Mouse (Mus musculus) intestine, embryonic 16.5 days (tissue): ENCODE measurements around the gene Slc29a1. TPM values are rescaled to one million over a fixed set of nuclear protein-coding genes. Genes with fewer than 3 reads are reported as not detected.

Experiments used
- ATAC-seq: fragments of 200-750 bp; cut with Nextera tagmentation; 2 replicates; pipeline ENCODE4 v1.8.0; 2017; ENCODE audit warnings: moderate TSS enrichment, moderate library complexity
- H3K27ac ChIP-seq: fragments of 300-500 bp; sonication (generic); 2 replicates; pipeline ENCODE4 v1.5.1; 2014; ENCODE audit warnings: mild to moderate bottlenecking, low read length
- H3K27me3 ChIP-seq: fragments of 300-500 bp; sonication (generic); replicated peaks from 2 replicates; pipeline ENCODE4 v1.6.1; 2014; ENCODE audit warnings: low read length, control low read depth, mixed read lengths; ENCODE audit not compliant: control insufficient read depth, insufficient read depth
- H3K36me3 ChIP-seq: fragments of 300-500 bp; sonication (generic); 2 replicates; pipeline ENCODE4 v1.6.1; 2014; ENCODE audit warnings: low read length, control low read depth; ENCODE audit not compliant: control insufficient read depth, insufficient read depth
- H3K4me1 ChIP-seq: fragments of 300-500 bp; sonication (generic); 2 replicates; pipeline ENCODE4 v1.6.1; 2014; ENCODE audit warnings: low read length, control low read depth, mixed read lengths; ENCODE audit not compliant: control insufficient read depth, insufficient read depth
- H3K4me2 ChIP-seq: fragments of 300-500 bp; sonication (generic); 2 replicates; pipeline ENCODE4 v1.6.1; 2014; ENCODE audit warnings: low read depth, low read length, control low read depth
- H3K4me3 ChIP-seq: fragments of 300-500 bp; sonication (generic); 2 replicates; pipeline ENCODE4 v1.5.1; 2014; ENCODE audit warnings: mild to moderate bottlenecking, low read length
- H3K9ac ChIP-seq: fragments of 300-500 bp; sonication (generic); 2 replicates; pipeline ENCODE4 v1.6.1; 2014; ENCODE audit warnings: low read depth, low read length
- H3K9me3 ChIP-seq: fragments of 300-500 bp; sonication (generic); 2 replicates; pipeline ENCODE4 v1.6.1; 2016; ENCODE audit warnings: low read length, control low read depth; ENCODE audit not compliant: control insufficient read depth
- WGBS: fragments of 180-500 bp; shearing (Covaris S2); extraction: QIAGEN DNeasy Blood & Tissue Kit; methylation state at CpG from one replicate; pipeline ENCODE4 v1.1.7; 2014; 5-methylcytosine and 5-hydroxymethylcytosine counted together
- polyA plus RNA-seq: library from polyadenylated mRNA; unstranded; fragments of >200 nt; fragmentation: Nextera tagmentation; extraction: Ambion mirVana; gene quantifications from 2 replicates; pipeline ENCODE4 v1.2.1, GENCODE M21; 2015

Slc29a1 gene
- polyA plus RNA-seq, 1 experiment from 2014 or later = 83.1 TPM

DNA sequence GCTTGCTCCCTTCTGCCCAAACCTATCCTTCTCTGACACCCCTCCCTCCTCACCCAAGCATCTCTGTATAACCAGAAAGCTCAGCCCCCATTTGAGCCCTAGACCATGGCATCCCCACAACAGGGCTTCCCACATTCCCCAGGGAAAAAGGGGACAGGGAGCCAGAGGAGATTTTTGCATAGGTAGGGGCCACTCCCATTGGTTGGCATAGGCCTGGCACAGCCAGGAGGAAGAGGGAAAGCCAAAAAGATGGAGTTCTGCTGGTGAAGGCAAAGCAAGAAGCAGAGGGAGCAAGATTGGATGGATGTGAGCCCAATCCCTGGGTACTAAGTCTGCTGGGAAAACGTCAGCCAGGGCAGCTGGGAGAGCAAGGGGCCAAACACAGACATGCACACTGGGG, 56.3 kb downstream of the Slc29a1 start:
- Histone ChIP-seq H3K27me3 (peaks cover 79% of the 10 kb centered on the region), H3K36me3 (no peaks in the 10 kb centered on the region), H3K4me1 (peaks cover 16% of the 10 kb centered on the region; the same call in 1 of the 2 replicates), H3K4me2 (no peak overlapping the region), H3K27ac (no peak overlapping the region), H3K4me3 (no peak overlapping the region), H3K9ac (no peak overlapping the region), H3K9me3 (no peaks in the 10 kb centered on the region)
- 60% methylated on average over 1 of the region's 1 CpGs for WGBS
- no peak for ATAC-seq

DNA sequence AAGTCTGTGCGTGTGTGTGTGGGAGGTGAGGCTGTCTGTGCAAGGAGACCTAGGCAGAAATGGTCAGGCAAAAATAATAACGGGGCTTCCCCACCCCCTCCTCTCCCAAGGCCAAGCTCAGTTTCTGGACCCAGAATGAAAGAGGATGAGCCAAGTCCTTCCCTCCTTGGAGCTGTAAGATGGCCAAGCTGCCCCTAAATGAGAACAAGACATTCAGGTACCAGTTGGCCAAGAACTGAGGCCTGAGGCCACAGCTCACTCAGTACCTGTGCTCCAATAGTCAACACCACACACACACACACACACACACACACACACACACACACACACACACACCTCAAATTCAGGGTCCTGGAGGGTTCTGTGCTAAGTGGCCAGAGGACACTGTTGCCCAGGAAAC, 56.7 kb downstream of the Slc29a1 start:
- WGBS = 73% methylated on average over 2 of the region's 2 CpGs
- H3K4me3 ChIP-seq = no peak overlapping the region
- no peaks in the 10 kb centered on the region for H3K36me3 ChIP-seq
- no peaks in the 10 kb centered on the region for H3K9me3 ChIP-seq
- H3K27me3 ChIP-seq = peaks cover 75% of the 10 kb centered on the region
- no peak overlapping the region for H3K4me2 ChIP-seq
- peaks cover 16% of the 10 kb centered on the region; the same call in 1 of the 2 replicates for H3K4me1 ChIP-seq
- no peak overlapping the region for H3K27ac ChIP-seq
- H3K9ac ChIP-seq = no peak overlapping the region
- no peak for ATAC-seq

DNA sequence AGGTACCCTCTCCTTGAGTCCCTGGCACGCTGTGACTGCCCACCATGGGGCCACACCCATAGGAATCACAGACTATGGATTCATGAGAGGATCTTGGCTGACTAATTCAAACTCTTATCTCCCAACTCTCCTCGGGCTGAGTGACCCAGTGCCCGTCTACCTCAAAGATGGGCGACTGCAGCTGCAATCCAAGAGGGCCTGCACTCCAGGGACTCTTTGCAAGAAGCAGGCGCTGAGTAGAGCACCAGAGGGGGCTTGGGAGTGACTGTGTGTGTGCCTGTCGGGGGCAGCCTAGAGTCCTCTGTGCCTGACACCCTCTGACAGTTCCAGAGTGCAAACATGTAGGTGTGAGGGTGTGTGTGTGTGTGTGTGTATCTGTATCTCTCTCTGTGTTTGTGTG, 57.3 kb downstream of the Slc29a1 start:
- WGBS = 24% methylated on average over 6 of the region's 6 CpGs

DNA sequence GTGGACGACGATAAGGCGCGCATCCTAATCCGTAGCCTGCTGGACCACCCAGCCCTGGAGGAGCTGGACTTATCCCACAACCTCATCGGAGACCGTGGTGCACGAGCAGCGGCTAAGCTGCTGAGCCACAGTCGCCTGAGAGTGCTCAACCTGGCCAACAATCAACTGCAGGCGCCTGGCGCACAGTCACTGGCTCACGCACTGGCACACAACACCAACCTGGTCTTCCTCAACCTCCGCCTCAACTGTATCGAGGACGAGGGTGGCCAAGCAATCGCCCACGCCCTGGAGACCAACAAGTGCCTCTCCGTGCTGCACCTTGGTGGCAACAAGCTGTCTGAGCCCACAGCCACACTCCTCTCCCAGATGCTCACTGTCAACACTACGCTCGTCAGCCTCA, 59.7 kb downstream of the Slc29a1 start:
- no peak overlapping the region for H3K9ac ChIP-seq
- H3K4me2 ChIP-seq = no peak overlapping the region
- 73% methylated on average over 21 of the region's 21 CpGs for WGBS
- no peak overlapping the region for H3K27ac ChIP-seq
- H3K4me1 ChIP-seq = peaks cover 6% of the 10 kb centered on the region; the same call in 1 of the 2 replicates
- no peaks in the 10 kb centered on the region for H3K36me3 ChIP-seq
- no peak overlapping the region for H3K4me3 ChIP-seq
- H3K27me3 ChIP-seq = peaks cover 62% of the 10 kb centered on the region
- ATAC-seq = no peak
- H3K9me3 ChIP-seq = no peaks in the 10 kb centered on the region

More for the DNA sequence above, 57.3 kb downstream of the Slc29a1 start:
- no peak overlapping the region for H3K9ac ChIP-seq
- no peak overlapping the region for H3K27ac ChIP-seq
- H3K36me3 ChIP-seq = no peaks in the 10 kb centered on the region
- H3K27me3 ChIP-seq = peaks cover 72% of the 10 kb centered on the region
- no peaks in the 10 kb centered on the region for H3K9me3 ChIP-seq
- H3K4me2 ChIP-seq = no peak overlapping the region
- no peak for ATAC-seq
- peaks cover 16% of the 10 kb centered on the region; the same call in 1 of the 2 replicates for H3K4me1 ChIP-seq
- H3K4me3 ChIP-seq = no peak overlapping the region

DNA sequence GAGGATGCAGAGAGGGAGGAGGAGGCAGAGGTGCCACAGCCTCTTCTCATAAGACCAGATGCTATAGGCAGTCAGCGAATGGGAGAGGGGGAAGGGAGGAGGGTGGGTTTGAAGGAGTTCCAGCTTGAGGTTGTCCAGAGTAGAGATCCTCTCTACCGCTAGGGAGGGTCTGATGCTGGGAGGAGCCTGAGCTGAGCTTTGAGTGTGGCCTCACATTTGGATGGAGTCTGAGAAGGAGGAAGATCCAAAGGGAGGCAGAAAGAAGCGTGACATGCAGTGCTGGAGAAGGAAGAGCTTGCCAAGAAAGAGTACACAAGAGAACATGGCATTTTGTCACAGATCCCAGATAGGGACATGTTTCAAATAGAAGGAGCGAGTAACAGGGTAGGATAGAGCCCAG, 61.0 kb downstream of the Slc29a1 start:
- no peaks in the 10 kb centered on the region for H3K36me3 ChIP-seq
- ATAC-seq = no peak
- H3K27me3 ChIP-seq = peaks cover 54% of the 10 kb centered on the region
- 61% methylated on average over 4 of the region's 4 CpGs for WGBS
- H3K9ac ChIP-seq = no peak overlapping the region
- no peak overlapping the region for H3K4me3 ChIP-seq
- no peaks in the 10 kb centered on the region for H3K9me3 ChIP-seq
- no peaks in the 10 kb centered on the region for H3K4me1 ChIP-seq
- no peak overlapping the region for H3K27ac ChIP-seq
- H3K4me2 ChIP-seq = no peak overlapping the region

DNA sequence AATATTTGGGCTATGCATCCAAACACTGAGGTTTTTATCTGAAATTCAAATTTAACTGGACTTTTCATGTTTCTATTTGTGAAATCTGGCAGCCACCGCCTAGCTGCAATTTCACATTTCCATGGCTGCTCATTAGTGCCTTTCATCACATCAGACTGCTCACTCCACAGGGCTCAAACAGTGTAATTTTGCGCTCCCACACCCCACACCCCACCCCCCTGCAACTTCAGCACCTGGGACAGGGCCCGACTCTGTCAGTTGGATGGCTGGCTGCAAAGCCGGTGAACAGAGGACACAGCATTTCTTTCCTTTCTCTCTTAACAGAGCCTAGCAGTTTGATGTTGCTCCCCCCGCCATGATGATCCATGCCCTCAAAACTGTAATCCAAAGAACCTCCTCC, 63.1 kb downstream of the Slc29a1 start:
- WGBS = 16% methylated on average over 5 of the region's 5 CpGs
- Histone ChIP-seq H3K4me2 (no peak overlapping the region), H3K4me1 (no peaks in the 10 kb centered on the region), H3K4me3 (no peak overlapping the region), H3K9ac (no peak overlapping the region), H3K9me3 (no peaks in the 10 kb centered on the region), H3K27me3 (peaks cover 51% of the 10 kb centered on the region), H3K27ac (no peak overlapping the region), H3K36me3 (no peaks in the 10 kb centered on the region)
- no peak for ATAC-seq

Other genes starting within 250 kb of the Slc29a1 start
- gene Cdc5l, start 165.9 kb downstream of the Slc29a1 start, polyA plus RNA-seq = 45.8 and 51.8 TPM in 2 replicates
- gene Spats1, start 124.2 kb downstream of the Slc29a1 start, polyA plus RNA-seq = 0.23 and 0.27 TPM in 2 replicates
- gene Aars2, start 92.8 kb downstream of the Slc29a1 start, polyA plus RNA-seq = 14.8 and 16.6 TPM in 2 replicates
- gene Tcte1, start 76.2 kb downstream of the Slc29a1 start, polyA plus RNA-seq = 0.20 and 0.47 TPM in 2 replicates
- gene Tmem151b, start 49.9 kb downstream of the Slc29a1 start, polyA plus RNA-seq = 2.2 and 2.5 TPM in 2 replicates
- gene Nfkbie, start 43.9 kb downstream of the Slc29a1 start, polyA plus RNA-seq = 5.0 and 5.5 TPM in 2 replicates
- gene Slc35b2, start 35.7 kb downstream of the Slc29a1 start, polyA plus RNA-seq = 132 and 136 TPM in 2 replicates
- 1,309 and 1,475 TPM in 2 replicates for gene Hsp90ab1, start 26.3 kb downstream of the Slc29a1 start, polyA plus RNA-seq
- gene Mymx, start 2.5 kb upstream of the Slc29a1 start, polyA plus RNA-seq = 0.22 and 0.64 TPM in 2 replicates
- gene Capn11, start 59.7 kb upstream of the Slc29a1 start, polyA plus RNA-seq = 0.17 and 0.33 TPM in 2 replicates
- gene Mrpl14, start 86.7 kb upstream of the Slc29a1 start, polyA plus RNA-seq = 149 and 154 TPM in 2 replicates
- gene Tmem63b, start 87.3 kb upstream of the Slc29a1 start, polyA plus RNA-seq = 31.7 and 31.9 TPM in 2 replicates
- gene 1600014C23Rik, start 134.2 kb upstream of the Slc29a1 start, polyA plus RNA-seq = 0.76 TPM in 1 of 2 replicates, not detected in the other